Mouse (Mus musculus): ENCODE results near the gene A930002H24Rik. TPM values are rescaled to one million over a fixed set of nuclear protein-coding genes. Genes with fewer than 3 reads are reported as not detected.

Gene A930002H24Rik
- total RNA-seq (2021): not detected
- long read RNA-seq, experiment 1: 0 reads
- long read RNA-seq, experiment 2: 0 reads

DNA sequence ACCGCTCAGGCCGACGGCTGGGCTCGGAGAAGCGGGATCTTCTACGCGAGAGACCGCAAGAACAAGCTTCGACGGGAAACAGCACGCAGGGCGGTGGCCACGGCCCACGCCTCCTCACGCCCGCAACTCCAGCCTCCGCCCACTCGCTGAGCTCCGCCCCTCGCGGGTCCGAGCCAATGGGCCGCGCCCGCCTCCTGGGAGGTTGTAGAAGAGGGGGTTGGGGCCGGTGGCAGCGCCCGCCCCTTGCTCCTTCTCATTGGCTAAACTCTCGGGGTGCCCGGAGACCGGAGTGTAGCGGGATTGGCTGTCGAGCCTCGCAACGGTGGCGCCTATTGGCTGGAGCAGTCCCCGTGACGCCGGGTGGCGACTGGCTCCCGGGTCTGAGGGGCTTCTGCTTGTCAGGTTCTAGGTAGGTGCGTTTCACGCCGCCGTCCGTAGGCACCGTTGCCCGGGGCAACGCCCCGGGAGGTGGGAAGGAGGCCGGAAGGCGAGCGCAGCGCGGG, at the start of gene A930002H24Rik:
TSS of gene A930002H24Rik (minus strand) at position 145 of the 503 bp plus-strand sequence.
- peak; percentile 99 for DNase-seq (ENCODE audit: extremely low spot score in 1 of 2, low spot score in 2 of 2)
- Histone ChIP-seq H3K4me3 (peak within 1 kb of the TSS; percentile 98), H3K27ac (peak within 1 kb of the TSS; percentile 91)
- no peak for TF ChIP-seq CTCF (IDR thresholded peaks at IDR 0.05)
- intact Hi-C loops (cut with DNase I): loop anchor here (5.0 kb wide), 3 partner anchors 56 to 739 kb away; partner anchors contain the start of genes Man2a1 and Pja2

- no peak for DNase-seq (ENCODE audit: extremely low spot score in 1 of 2, low spot score in 2 of 2)
- Histone ChIP-seq H3K27ac (no peak overlapping the region), H3K4me3 (no peak overlapping the region)
- intact Hi-C loops (cut with DNase I): no loop called here
- TF ChIP-seq CTCF (IDR thresholded peaks at IDR 0.05): peak; percentile 6
These were observed 45.7 kb upstream of the A930002H24Rik start for GRCm38 (mm10) chr17:63909297-63909696.

DNA sequence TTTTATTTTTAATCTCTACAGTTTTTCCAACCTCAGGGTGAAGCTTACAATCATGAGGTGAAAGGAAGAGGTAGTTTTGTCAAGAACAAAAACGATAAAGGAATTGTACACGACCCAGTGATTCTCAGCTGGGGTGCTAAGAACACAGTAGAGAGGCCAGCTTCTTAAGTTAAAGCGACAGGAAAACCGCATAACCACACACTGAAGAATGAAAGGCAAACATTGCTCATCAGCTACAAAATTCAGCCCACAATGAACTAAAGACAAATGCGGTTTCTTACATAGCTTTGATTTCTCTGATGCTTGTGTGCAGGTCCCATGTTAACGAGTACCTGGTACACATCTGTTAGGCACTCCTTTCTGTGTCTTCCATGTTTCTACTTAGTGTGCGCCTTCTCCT, 33.5 kb upstream of the A930002H24Rik start:
- intact Hi-C loops (cut with DNase I): no loop called here
- H3K4me3 ChIP-seq: no peak overlapping the region
- TF ChIP-seq CTCF (IDR thresholded peaks at IDR 0.05): no peak
- no peak overlapping the region for H3K27ac ChIP-seq
- no peak for DNase-seq (ENCODE audit: extremely low spot score in 1 of 2, low spot score in 2 of 2)

DNA sequence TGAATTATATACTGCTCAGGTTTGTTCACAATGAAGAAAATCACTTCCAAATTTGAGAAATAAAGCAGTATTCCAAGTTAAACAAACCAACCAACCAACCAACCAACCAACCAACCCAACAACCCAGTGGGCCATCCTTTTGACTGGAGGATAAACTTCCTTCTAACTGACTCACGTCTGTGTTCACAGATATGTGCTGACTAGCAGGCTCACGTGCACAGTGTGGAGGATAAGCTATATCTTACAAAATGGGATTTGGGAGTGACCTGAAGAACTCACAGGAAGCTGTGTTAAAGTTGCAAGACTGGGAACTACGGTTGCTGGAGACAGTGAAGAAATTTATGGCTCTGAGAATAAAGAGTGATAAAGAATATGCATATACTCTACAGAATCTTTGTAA, 32.2 kb upstream of the A930002H24Rik start:
- no peak overlapping the region for H3K27ac ChIP-seq
- no peak overlapping the region for H3K4me3 ChIP-seq
- no peak for DNase-seq (ENCODE audit: extremely low spot score in 1 of 2, low spot score in 2 of 2)
- intact Hi-C loops (cut with DNase I): no loop called here
- TF ChIP-seq CTCF (IDR thresholded peaks at IDR 0.05): no peak

- Histone ChIP-seq H3K27ac (no peak overlapping the region), H3K4me3 (no peak overlapping the region)
- DNase-seq (ENCODE audit: extremely low spot score in 1 of 2, low spot score in 2 of 2): no peak
- no peak for TF ChIP-seq CTCF (IDR thresholded peaks at IDR 0.05)
- intact Hi-C loops (cut with DNase I): no loop called here
These were observed 27.0 kb upstream of the A930002H24Rik start for GRCm38 (mm10) chr17:63890611-63891010.

DNA sequence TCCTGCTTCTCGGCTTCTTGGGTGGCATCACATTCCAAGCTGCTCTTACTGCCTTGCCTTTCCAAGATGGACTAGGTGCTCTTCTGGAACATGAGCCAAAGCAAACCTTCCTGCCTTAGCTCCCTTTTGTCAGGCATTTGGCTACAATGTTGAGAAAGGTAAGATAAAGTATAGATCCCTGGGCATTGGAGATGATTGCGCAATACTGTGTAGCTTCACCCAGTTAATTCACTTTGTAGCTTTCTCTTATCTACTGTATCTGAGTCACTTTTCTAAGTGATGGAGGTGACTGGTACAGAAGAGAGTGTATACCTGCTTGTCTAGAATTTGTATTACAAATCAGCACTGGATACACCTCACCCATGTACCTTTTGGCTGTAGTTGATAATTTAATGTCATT, 23.4 kb upstream of the A930002H24Rik start:
- no peak overlapping the region for H3K27ac ChIP-seq

DNA sequence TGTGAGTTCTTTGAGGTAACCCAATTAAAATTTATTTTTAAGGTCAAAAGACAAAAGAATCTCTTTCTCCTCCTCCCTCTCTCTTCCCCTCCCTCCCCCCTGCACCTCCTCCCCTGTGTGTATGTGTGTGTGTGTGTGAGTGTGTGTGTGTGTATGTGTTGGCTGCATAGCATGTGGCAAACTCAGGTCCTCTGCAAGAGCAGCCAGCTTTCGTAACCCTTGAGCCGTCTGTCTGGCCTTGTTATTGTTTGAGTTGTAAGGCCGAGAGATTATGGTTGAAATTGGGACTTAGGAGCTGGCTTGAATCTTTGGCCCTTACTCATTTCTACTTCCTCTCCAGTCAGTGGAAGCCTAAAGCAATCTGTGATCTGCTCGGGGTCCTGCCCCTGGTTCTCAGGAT, 16.4 kb upstream of the A930002H24Rik start:
- no peak for TF ChIP-seq CTCF (IDR thresholded peaks at IDR 0.05)
- DNase-seq (ENCODE audit: extremely low spot score in 1 of 2, low spot score in 2 of 2): no peak
- Histone ChIP-seq H3K4me3 (no peak overlapping the region), H3K27ac (no peak overlapping the region)
- intact Hi-C loops (cut with DNase I): no loop called here

More for the DNA sequence above, 23.4 kb upstream of the A930002H24Rik start:
- DNase-seq (ENCODE audit: extremely low spot score in 1 of 2, low spot score in 2 of 2): no peak
- H3K4me3 ChIP-seq: no peak overlapping the region
- TF ChIP-seq CTCF (IDR thresholded peaks at IDR 0.05): no peak
- intact Hi-C loops (cut with DNase I): no loop called here

DNA sequence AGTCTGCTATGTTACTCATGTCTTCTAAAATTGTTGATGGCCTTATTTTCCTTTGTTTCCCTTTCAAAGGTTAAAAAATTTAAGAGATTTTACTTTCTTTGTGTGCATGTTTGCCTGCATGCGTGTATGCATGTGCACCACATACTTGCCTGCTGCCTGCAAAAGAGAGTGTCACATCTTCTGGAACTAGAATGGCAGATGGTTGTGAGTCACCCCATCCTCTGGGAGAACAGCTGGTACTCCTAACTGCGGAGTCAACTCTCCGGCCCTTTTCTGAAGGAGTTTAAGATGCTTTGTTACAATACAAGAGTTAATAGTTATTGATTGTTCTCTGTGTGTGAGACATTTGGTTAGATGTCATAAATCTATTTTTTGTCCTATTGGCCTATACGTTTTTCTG, 15.3 kb upstream of the A930002H24Rik start:
- Histone ChIP-seq H3K27ac (no peak overlapping the region), H3K4me3 (no peak overlapping the region)
- intact Hi-C loops (cut with DNase I): no loop called here
- DNase-seq (ENCODE audit: extremely low spot score in 1 of 2, low spot score in 2 of 2): peak in 1 of 2 experiments; percentile 17
- TF ChIP-seq CTCF (IDR thresholded peaks at IDR 0.05): no peak

DNA sequence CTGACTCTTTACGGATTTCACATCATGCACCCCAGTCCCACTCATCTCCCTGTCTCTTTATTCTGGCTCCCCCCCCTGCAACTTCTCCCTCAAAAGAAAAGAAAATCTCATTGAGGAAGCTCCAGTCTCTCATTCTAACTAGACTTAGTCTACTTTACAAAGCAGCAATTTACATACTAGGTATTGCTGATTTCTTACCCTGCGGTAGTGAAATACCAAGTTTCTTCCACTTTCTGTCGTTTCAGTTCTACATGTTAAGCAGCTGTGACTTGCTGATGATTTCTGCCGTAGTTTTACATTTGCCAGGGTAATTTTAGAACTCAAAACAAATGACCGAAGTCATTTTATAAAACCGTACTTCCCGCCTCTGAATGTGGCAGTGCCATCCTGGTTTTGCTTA, 8.2 kb upstream of the A930002H24Rik start:
- DNase-seq (ENCODE audit: extremely low spot score in 1 of 2, low spot score in 2 of 2): no peak
- intact Hi-C loops (cut with DNase I): no loop called here
- no peak overlapping the region for H3K4me3 ChIP-seq
- H3K27ac ChIP-seq: no peak overlapping the region
- no peak for TF ChIP-seq CTCF (IDR thresholded peaks at IDR 0.05)

DNA sequence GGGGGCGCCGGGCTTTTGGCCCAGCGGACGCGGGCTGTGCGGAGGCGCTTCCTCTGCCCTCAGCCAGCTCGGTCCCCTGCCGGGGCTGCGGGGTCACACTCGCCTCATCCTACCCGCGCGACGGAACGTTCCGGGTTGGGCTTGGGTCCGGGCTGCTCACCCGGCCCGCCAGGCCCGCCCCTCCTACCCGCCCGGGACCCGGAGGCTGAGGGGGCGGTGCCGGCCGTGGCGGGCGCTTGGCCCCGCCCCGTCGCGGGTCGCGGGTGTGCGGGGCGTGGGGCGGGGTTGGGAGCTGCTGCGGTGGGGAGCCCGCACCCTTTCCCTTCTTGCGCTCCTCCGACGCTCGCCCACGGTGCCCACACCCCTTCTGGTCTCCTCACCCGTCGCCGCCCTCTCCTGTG, 580 bp upstream of the A930002H24Rik start:
- Histone ChIP-seq H3K4me3 (peak overlapping the region; percentile 98), H3K27ac (peak overlapping the region; percentile 91)
- intact Hi-C loops (cut with DNase I): loop anchor here (5.0 kb wide), 3 partner anchors 57 to 738 kb away; partner anchors contain the start of genes Man2a1 and Pja2
- TF ChIP-seq CTCF (IDR thresholded peaks at IDR 0.05): no peak; the same call in 1 of the 2 replicates
- no peak for DNase-seq (ENCODE audit: extremely low spot score in 1 of 2, low spot score in 2 of 2)

DNA sequence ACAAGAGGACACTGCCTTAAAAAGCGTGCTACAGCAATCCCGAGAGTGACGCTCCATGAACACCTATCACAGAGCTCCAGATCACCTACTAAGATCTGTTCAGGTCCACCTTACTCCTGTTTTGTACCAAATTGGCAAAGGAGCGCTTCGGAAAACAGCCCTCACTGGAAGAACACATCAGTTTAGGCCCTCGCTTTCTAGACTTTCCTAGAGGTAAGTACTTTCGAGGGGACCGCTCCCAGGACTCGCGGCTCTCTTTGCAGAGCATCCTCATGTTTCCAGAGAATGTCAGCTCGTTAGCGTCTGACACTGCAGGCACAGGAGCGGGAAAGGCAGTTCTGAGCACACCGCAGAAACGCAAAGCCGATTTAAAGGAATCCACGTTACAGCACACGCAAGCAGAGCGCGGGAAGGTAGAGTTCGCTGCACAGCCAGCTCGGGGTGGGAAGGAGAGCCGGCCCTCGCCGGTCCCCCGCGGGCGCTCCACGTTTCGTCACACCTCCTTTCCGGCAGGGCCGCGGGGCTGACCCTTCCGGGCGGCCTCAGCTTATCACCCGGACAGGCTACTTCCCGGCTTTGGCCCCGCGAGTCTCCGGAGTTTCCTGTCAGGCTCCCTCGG, 470 bp downstream of the A930002H24Rik start, which contains the start of gene Fer:
TSS of gene Fer (plus strand) at position 51 of the 619 bp plus-strand sequence.
- peak in 1 of 2 experiments; percentile 14 for DNase-seq (ENCODE audit: extremely low spot score in 1 of 2, low spot score in 2 of 2)
- TF ChIP-seq CTCF (IDR thresholded peaks at IDR 0.05): no peak
- H3K4me3 ChIP-seq: peak within 1 kb of the TSS; percentile 98
- peak within 1 kb of the TSS; percentile 91 for H3K27ac ChIP-seq
- intact Hi-C loops (cut with DNase I): loop anchor here (5.0 kb wide), 3 partner anchors 56 to 739 kb away; partner anchors contain the start of genes Man2a1 and Pja2

DNA sequence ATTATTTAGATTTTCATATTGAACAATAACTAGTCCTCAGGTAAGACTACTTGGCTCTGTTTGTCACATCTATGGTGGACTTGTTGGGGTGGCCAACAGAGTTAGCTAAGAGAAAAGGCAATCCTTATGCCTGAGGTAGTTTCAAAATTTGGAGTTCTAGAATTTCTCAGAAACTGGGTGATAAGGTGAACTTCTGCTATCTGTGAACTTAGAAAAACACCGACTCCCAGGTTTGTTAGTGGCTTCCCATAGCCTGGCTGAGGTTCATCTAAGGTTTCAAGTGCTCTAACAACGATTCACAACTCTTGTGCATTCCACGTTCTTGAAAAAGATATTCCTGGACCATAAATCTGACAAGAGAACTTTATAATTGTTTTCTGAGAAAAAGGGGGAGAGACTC, 1.2 kb downstream of the A930002H24Rik start:
- no peak for TF ChIP-seq CTCF (IDR thresholded peaks at IDR 0.05)
- Histone ChIP-seq H3K27ac (no peak overlapping the region), H3K4me3 (no peak overlapping the region)
- DNase-seq (ENCODE audit: extremely low spot score in 1 of 2, low spot score in 2 of 2): no peak
- intact Hi-C loops (cut with DNase I): loop anchor here (5.0 kb wide), 3 partner anchors 55 to 740 kb away; partner anchors contain the start of genes Man2a1 and Pja2
